Mouse (Mus musculus) gonadal fat pad, adult 2 months (tissue): Measurements from ENCODE around the gene Fzr1. TPM values are rescaled to one million over a fixed set of nuclear protein-coding genes. Genes with fewer than 3 reads are reported as not detected.

Experiments
- DNase-seq: peaks from one replicate; pipeline ENCODE4 v3.0.0-alpha.2; 2012; ENCODE audit warnings: low read depth
- polyA plus RNA-seq: library from polyadenylated mRNA; depleted of rRNA; stranded (reverse); fragments of >200 nt; gene quantifications from 2 replicates; pipeline ENCODE4 v1.2.3, GENCODE M21; 2012

Fzr1 gene
- polyA plus RNA-seq, 1 experiment, result 59.7 TPM

DNA sequence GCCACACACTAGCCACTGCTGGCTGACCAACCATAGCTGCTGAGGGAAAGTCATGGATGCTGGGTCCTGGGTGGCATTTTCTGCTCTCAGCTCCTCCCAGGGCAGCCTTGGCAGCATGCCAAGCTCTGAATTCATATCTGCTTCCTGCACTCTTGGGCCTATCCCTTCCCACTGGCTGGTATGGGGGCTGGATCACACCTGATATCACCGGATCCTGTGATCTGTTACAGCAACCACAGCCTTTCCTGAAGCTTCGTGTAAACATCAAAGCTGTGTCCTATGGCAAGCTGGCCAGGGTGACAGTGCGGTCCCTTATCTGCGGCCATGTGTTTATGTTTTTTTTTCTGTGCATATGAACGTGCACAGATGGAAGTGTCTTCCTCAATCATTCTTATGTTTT is 3.7 kb upstream of the Fzr1 start:
- no peak for DNase-seq

DNA sequence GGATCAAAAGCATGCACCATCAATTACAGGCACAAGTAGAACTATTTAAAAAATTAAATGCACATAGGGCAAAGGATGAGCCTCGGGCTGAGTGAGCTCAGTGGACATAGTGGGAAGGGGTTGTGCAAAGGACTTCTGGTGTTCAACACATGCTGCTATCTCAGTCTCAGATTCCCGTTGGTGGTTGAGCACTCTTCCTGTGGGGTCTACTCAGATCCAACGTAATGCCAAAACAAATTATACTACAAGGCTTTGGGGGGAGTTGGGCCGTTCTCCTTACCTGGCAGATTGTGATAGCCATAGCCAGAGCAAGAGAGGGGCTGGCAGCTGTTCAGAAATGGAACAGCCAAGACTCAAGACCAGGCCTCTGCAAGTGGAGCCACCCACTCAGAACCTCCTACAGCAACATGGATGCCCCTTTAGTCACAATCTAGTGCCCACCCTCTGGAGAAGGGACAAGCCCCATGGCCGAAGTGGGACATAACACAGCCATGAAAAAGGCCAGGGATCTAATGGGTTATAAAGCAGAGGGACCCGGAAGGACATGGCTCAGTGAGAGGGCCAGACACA is 1.6 kb upstream of the Fzr1 start:
- DNase-seq, result no peak

DNA sequence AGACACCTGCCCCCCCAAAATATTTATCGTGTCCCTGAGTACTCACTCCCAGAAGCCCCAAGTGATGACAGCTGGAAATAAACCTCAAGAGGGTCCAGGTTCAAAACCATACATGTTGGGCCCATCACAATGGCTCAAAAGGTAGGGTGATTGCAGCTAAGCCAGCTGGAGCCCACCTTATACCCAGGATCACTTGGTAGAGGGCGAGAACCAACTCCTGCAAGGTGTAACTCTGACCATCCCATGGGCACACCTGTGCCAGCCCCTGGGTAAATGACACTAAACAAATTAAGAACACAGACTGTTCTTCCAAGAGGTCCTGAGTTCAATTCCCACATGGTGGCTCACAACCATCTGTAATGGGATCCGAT is 852 bp upstream of the Fzr1 start:
- DNase-seq, result no peak

DNA sequence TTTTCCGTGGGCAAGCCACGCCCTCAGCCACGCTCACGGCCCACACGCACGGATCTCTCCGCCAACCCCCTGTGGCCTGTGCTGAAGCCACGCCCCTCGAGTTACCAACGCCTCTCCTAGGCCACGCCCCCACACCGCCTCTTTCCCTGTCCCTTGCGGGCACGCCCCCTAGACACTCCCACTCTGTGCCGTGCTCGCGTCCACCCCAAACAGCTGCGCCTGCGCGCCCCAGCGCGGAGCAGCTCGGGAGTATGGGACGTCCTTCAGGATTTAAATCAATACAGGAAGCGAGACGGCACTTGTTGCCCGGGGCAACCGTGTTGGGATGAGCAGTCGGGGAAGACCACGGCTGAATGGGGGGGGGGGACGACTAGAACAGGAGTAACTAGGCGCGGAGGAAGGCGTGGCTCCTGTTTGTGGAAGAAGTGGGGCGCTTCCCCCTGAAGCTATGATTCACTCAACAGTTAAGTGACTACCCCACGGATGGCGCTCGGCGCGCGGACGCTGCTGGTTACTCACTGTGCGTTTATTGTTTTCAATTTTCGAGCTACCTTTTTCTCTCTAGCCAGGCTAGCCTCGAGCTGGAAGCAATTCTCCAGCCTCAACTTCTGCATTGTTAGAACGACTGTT is 352 bp upstream of the Fzr1 start:
- peak; percentile 91 for DNase-seq

DNA sequence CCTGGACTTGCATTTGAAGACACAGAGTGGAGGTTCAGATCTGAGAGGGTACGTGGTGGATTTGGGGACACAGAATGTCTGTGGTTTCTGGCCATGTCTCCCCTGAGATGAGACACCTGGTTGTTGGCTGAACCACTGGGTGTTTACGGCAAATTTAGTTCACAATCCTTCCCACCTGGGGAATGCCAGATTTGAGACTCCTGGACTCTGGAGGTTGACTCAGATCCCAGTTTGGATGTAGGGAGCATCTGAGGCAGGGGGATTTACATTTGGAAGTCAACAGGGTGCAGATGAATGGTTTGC is 1.0 kb downstream of the Fzr1 start:
- DNase-seq, result no peak

DNA sequence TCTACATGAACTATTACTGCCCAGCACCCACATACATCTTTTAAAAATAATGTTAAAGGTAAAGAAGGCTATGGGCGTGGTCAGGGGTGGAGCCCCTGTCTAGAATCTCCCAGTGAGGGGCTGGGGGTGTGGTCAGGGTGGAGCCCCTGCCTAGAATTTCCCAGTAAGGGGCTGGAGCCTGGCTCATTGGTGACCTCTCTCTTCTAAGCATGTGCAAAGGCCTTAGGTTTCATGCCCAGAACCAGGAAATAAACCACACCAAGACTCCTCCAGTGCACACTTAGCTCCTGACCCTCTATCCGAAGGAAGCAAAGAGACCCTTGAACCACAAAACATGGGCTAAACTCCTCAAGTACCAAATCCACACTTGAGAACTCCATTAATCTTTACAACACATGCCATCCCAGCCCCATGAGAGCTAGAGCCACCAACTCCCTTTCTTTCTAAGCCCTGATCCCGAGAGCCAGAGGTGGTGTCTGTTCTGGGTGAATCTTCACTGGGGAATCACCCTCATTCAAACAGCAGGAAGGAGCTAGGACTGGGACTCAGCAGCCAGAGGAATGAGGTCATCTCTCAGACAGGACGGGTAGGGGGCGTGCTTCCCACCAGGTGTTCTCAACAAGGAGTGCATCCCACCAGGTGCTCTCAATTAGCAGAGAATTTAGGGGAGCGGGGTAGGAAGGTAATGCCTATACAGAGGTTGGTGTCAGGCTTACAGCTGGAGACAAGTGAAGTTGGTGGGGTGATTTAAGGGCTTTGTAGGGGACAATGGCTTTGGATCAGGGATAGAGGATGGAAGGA is 1.6 kb downstream of the Fzr1 start:
- no peak for DNase-seq

DNA sequence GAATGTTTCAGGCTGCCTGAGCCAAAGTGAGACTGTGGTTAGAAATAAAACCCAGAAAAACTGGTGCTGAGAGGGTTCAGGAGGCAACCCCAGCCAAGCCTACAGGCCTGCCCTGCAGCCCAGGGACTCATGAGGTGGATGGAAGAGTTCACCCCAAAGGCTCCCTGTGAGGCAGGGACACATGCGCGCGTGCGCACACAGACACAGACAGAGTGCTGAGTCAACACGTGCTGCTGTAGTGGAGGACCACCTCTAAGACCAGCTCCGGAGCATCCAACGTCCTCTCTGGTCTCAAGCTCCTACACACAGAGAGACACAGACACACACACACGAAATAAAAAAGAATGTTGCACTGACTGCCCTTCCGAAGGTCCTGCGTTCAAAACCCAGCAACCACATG is 3.0 kb downstream of the Fzr1 start:
- DNase-seq, result no peak

DNA sequence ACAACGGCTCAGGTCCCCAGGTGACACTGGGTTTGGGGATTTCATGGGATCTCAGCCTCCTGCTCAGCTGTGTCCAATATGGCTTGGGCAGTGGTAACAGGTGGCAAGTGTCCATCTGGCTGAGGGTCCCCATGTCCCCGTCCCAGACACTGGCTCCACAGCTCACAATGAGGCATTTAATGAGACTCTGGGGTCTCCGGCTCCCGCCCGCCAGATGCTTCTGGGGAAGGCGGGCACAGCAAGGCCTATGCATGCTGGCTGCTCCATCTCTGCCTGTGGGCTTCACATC is 11.2 kb downstream of the Fzr1 start:
- no peak for DNase-seq

DNA sequence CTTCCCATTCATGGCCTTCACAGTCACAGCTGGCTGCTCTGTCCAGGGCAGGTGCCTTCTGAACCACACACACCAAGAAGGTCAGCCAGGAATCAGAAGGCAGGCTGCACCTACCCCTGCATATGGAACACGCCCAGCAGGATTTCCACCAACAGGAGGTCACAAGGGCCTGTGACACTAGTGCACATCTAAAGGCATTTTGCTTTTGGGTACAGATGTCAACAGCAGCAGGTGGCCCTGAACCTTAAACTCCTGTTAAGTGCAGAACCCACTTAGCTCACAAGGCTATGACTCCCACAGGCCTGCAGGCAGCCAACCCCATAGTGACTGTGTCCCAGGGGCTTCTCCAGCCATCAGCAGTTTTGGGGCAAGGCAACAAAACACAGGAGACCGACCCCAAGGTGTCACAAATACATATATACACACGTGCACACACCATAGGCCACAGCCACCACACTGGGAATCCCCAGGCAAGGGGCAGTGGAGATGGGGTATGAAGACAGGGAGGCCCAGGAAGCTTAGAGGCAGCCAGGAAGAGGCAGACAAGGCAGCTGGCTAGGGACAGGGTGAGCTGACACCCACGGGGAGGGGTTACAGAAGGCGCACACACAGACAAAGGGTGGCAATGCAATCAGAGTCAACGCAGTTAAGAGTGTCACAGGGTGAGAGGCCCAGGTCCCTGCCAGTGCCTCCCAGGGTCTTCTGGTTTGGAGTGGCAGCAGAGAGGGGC is 11.7 kb downstream of the Fzr1 start:
- DNase-seq, result no peak

DNA sequence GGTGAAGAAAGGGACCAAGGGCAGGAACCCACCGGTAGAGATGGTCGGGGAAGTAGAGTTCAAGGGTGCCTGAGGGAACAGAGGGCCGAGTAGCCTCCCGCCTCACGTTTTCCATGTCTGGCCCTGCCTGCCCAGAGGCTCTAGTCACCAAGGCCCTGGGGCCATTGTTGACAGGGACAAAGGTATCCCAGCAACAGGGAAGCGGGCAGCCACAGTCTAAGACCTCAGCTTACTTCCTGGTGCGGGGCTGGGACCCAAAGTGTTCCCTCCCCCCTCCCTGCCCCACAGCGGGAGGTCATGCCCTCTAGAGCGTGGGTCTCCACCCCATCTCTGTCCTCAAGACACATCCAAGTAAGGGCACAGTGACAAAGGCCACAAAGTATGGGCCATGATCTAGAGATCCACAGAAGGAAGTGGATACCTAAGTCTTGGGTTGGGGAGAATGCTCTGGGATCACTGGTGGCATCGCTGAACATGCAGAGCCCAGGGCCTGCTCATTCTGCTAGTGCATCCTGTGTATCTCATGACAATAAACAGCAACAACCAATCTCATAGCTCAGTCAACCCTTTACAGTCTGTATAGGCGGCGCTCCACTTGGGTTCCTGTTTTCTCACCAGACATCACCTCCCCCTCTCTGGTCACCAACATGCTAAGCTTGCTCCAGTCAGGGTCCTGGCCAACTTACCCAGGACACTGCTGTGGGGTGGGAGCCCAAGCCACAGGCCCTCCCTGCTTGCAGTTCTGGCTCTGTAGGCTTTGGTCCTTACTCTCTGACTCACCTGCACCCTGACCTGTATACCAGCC is 12.4 kb downstream of the Fzr1 start, which contains the start of gene 4930404N11Rik:
Gene 4930404N11Rik, minus strand, starts transcription at position 145 of the 805 bp plus-strand sequence.
- DNase-seq, result no peak

DNA sequence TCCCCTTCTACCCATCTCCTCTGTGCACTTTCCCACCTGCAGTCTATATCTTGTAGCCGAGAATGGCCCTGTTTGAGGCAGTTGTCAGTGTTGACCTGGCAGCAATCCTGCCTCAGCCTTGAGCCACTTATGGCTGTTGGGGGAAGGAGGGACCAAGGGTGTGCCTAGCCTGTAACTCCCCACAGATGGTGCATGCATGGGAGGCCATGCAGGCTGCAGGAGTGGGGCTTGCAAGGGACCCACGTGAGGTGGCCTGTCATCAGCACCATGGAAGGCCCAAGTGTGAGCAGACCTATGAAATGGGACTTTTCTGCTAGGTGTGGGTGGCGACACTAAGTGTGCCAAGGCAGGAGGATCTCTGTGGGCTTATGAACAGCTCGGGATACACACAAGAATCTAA is 13.2 kb downstream of the Fzr1 start:
- DNase-seq, result no peak

DNA sequence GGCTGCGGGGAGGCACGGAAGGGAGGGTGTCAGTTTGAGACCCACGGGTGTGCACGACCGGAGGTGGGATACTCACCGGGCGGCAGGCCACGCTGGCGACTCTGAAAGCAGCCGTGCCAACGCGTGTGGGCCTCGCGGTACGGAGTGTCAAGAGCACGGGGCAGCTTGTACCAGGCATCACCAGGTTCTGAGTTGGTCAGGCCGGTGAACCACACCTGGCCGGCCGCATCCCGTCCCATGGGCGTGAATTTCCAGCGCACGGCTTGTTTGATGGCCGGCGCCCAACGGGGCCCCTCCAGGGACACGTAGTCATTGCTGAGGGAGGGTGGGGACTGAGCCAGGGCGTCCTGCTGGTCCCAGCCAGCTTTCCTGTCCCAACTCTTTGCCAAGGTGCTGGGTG is 13.7 kb downstream of the Fzr1 start:
- DNase-seq, result no peak

DNA sequence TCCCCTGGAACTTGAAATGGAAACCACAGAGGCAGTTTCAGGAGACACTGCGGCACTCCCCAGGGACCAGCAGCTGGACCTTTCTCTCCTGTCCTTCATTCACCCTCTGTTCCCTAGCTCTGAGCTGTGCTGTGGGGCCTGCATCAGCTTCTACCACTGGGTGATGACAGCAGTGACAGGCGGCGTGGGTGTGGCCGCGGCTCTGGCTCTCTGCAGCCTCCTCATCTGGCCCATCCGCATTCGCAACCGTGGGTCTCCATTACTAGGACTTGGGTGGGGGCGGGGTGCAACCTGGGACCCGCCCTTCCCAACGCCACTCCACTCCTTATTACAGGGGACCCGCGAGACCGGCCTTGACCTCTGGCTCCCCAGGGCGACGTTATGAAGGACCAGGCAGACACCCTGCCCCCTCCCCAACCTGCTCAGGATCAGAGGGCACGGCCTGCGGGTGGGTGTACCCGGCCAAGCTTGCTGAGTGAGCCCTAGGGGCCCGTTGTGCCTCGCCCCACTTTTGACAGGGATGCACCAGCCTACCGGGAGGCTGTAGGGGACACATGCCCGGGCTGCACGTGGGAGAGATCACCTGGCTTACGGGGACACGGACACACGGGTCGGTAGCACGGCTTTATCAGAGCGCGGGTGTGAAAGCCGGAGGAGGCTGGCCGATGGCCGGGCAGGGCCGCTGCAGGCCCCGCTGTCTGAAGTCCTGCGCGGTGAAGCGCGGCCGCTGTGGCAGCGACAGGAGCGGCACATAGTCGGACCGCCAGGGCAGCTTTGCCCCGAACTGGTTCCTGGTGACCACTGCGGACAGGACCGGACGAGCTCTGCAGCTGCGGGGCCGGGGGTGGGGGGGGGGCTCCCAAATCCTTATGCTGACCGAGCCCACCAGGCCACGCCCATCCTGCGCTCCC is 14.6 kb downstream of the Fzr1 start:
- no peak for DNase-seq

DNA sequence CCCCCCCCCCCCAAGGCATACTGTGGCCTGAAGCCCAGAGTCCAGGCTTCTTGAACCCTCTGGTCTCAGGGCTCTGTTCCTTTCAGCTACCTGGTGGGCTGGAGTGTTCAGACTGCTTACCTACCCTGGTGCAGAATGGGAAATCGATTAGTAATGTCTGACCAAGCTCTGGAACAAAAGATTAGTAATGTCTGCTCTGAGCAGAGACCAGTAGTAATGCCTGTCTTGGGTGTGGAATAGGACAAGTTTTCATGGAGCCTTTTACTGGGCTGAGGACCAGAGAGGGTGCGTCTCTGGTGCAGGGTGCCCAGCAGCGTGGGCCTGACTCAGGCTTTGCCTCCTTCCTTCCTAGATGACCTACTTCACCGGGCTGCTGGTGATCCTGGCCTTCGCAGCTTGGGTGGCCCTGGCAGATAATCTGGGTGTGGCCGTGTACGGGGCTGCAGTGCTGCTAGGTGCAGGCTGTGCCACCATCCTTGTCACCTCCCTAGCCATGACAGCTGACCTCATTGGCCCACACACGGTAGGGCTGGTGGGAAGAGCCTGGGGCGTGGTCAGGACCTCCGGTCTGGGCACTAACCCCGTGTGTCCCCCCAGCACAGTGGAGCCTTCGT is 15.9 kb downstream of the Fzr1 start:
- no peak for DNase-seq

DNA sequence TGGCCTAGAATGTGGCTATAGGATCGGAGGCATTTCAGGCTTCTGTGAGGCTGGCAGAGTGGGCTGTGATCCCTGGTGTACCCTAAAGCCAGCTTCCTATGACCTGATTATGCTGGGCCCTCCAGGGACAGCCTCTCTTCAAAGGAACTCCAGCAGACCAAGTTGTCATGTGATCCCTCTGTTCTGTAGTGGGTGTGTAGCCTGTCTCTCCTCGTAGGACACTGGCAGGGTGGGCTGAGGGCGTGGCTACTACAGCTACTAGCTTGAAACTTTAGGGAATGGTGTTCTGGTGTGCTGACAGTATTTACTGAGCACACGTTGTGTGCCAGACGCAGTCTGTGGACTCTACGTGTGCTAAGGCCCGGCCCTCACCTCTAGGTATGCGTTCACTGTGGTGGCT is 17.6 kb downstream of the Fzr1 start:
- no peak for DNase-seq

DNA sequence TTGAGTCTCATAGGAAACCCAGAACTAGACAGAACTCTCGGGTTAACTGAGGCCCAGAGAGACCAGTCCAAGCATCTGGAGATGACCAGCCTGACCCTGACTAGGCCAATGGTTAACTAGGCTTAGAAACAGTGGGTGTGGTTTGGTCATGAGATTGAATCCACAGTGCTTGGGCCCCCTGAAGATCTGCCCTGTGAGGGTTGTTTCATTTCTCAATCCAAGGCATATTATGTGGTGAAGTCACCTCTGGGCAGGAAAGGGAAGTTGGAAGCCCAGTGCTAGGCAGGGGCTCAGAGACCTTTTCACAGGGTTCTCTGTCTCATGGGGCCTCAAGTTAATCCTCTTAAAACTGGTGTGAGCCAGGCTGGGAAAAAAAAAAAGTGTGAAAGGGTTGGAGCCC is 19.5 kb downstream of the Fzr1 start:
- no peak for DNase-seq

DNA sequence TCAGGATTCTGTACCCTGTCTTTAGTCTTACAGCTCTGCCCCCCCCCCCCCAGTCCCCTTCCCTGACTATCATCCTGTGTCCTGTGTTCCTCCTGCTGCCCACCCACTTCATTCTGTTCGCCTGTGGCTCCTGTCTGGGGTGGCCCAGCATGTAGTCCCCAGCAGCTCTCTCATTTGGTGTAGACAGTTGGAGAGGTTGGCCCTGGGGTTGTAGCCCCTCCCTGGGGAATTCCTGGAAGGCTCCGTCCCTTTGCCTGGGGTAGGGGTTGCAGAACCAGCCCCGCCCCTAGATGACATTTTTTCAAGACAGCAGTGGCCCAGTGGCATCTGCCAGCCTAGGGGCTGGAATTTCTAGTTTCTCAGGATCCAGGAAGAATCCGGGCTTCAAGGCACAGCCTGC is 20.1 kb downstream of the Fzr1 start:
- no peak for DNase-seq

DNA sequence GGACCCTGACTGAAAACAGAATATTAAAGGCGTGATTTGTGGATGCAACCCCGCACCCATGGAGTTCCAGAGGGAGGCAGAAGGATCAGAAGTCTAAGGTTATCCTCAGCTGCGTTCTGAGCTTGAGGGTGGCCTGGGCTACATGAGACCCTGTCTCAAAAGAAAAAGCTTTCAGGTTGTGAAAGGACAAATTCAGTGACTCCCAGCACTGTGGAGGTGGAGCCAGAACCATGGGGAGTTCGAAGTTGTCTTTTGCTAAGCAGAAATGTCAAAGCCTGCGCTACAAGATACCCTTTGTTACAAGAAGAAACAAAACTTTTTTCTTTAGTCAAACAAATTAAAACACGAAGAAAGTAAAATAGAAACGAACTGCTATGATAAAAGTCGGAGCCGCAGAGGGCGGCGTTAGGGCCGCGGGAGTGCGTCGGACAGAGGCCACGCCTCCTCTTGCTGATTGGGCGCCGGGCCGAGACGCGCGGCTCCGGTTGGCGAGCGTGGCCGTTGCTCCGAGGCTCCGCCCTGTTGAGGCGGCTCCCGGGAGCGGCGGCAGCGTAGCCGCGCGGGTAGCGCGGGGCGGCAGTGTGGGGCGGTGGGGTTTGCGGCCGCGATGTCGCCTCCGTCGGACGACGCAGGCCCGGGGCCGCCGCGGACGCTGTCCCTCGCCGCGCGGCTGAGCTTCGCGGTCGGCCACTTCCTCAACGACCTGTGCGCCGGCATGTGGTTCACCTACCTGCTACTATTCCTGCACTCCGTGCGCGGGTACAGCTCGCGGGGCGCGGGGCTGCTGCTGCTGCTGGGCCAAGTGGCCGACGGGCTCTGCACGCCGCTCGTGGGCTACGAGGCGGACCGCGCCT is 21.1 kb downstream of the Fzr1 start, which contains the start of gene Mfsd12:
Gene Mfsd12, plus strand, starts transcription at position 501 of the 854 bp plus-strand sequence.
- no peak for DNase-seq

DNA sequence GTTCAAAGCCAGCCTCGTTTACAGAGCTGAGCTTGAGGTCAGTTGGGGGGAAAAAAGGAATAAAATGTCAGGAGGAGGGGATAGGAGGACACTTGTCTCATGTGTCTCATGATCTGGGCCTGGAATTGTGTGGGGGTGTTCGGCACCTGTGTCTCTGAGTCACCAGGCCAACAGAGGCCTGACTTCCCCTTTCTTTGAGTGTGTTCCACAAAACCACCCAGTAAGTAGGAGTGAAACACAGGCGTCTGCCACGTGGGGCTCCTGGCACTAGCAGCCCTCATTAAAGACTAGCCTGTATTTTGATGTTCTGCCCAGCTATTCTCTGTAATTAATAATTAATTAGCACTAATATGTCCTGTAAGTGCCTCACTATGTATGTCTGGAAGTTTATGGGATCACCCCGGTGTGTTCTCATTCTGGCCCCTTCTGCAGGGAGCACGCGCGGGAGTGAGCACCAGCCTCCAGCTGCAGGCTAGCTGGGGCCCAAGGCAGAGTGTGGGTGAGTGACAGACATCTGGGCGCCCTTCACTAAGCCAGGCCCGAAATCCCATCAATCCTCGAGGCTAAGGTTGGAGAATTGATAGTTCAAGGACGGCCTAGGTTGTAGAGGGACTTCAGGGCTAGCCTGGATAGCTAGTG is 21.8 kb downstream of the Fzr1 start:
- DNase-seq, result no peak
